Mouse (Mus musculus): Measurements from ENCODE around the gene Drg2.

- TF ChIP-seq CTCF (IDR thresholded peaks at IDR 0.05) (no peak), EP300 (IDR thresholded peaks at IDR 0.05) (no peak)
Measured at GRCm38 (mm10) chr11:60509500-60509899, 55.1 kb downstream of the Drg2 start.
